Mouse (Mus musculus) erythroid progenitor cell, adult 5-6 weeks (primary cell): Measurements from ENCODE around the gene Bicc1. TPM values are rescaled to one million over a fixed set of nuclear protein-coding genes. Genes with fewer than 3 reads are reported as not detected.

Experiments used
- ATAC-seq: replicated peaks from 2 replicates; pipeline ENCODE4 v1.8.0; 2016; ENCODE audit warnings: moderate number of reproducible peaks, mild to moderate bottlenecking, moderate TSS enrichment, inconsistent platforms; ENCODE audit not compliant: poor library complexity, low FRiP score, severe bottlenecking
- total RNA-seq, 2 experiments: library from RNA; stranded (forward) in 1 of 2; stranded (reverse) in 1 of 2; fragments of 150-400 nt in 1 of 2; fragments of 186-747, 209-891 nt in 1 of 2; gene quantifications; 2 replicates each; pipeline versions ENCODE4 v1.2.3 to v1.2.4; 2015 to 2017; ENCODE audit warnings: low replicate concordance in 2 of 2

The Bicc1 gene
- total RNA-seq (2015; ENCODE audit: low replicate concordance) (not detected in 2 replicates), total RNA-seq (2017; ENCODE audit: low replicate concordance) (not detected in 2 replicates)

DNA sequence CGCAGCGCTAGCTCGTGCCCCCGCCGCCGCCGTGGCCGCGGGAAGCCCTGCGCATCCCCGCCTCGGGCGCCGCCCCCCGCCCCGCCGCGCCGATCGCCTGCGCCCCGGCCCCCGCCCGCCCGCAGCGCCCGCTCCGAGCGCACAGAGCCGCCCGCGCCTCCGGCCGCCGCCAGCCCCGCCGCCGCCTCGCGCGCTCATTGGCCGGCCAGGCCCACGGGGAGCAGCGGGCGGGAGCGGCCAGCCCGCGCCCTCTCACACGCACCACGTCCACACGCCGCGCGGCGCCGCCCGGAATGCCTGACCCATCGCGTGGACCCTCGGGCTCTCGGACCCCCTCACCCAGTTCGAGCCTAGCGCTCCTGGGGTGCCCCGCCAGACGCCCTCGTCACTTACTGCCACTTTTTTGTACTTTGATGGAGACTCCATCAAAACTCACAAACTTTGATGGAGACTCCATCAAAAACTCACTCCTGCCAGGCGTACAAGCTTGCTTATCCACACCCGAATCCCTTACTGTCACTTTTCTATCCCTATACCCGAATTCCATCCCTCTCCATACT lies at the start of gene Bicc1:
TSS of gene Bicc1 (minus strand) at position 25 of the 560 bp plus-strand sequence.
- no peak for ATAC-seq

- ATAC-seq, result no peak
These were observed 42.0 kb upstream of the Bicc1 start for GRCm38 (mm10) chr10:71201512-71201911.

GRCm38 (mm10) chr10:71200964-71201363 lies 41.5 kb upstream of the Bicc1 start:
- ATAC-seq, result no peak

GRCm38 (mm10) chr10:71198676-71199075 lies 39.2 kb upstream of the Bicc1 start:
- no peak for ATAC-seq

DNA sequence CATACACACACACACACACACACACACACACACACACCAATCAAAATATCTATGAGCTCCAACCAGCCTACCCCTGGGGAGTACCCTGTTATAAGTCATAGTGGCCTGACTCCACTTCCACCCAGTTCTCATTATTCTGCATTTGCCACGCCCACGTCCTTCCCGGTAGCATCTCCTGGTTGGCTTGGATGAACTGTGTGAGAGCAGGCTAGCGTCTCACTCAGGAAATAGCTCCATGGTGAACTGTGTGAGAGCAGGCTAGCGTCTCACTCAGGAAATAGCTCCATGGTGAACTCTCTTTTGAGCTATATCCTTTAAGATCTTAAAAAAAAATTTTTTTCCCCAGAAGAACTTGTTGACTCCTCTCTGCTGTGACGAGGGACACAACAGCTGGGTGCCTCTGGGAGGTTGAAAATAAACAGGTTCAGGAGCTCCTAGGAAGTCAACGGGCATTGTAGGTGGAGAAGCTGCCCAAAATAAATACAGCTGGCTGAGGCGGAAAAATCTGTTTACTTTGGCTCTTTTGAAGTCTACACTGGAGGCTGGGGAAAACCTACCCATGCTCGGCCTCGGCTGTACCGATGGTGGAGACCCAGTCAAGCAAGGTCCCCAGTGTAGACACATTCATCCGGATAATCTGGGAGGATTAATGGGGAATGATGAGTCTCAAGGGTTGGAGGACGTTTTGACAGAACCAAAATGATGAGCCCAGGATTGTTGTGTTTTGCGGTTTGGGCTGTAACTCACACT lies 37.7 kb upstream of the Bicc1 start:
- no peak for ATAC-seq

DNA sequence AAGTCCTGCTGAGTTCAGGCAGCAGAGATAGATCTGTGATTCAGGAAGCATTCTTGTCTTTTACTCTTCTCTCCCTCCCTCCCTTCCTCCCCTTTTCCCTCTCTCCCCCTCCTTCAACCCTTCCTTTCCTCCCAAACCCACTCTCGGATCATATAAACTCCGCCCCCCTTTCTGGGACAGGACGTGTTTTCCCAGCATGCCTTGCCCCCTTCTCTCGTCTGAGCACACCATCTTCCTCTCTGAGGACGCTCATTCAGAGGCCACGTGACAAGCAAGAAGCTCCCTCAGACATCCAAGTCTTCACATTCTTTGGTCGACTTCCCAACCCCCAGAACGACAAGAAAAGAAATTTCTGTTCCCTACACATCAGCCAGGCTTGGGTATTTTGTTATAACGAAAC lies 36.0 kb upstream of the Bicc1 start:
- ATAC-seq, result no peak

DNA sequence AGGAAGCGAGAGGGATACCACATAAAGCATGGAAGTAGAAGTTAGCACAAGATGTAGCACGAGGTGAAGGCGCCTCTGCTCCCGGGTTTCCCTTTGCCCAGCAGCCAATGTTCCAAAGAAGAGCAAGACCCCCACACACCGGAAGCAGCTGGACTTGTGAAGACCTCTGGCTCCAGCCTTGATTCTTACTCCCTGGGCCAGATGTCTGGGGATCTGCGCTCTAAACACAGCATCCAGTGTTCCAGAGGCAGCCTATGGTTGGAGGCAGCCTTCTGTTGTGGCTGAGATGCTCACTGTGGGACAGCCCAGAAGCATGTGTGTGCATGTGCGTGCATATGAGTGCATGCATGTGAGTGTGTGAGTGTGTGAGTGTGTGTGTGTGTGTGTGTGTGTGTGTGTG lies 35.2 kb upstream of the Bicc1 start:
- ATAC-seq, result no peak

DNA sequence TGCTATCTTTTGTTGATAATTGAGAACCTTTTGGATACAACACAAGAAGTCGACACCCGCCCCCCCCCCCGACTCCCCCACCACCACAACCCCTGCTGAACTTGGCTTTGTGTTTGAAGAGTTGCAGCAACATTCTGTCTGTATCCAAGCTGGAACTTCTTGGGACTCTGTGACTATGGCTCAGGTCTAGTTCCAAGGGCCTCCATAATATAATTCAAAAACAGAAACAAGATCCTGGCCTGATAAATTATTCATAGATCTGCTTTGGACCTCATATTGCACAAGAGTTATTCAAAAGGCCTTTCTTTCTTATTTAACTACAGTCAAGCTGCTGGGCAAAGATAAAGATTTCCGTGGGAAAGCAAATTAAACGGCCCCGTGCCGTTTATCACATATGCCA lies 33.8 kb upstream of the Bicc1 start:
- no peak for ATAC-seq

GRCm38 (mm10) chr10:71192886-71193285 lies 33.4 kb upstream of the Bicc1 start:
- ATAC-seq, result no peak

GRCm38 (mm10) chr10:71188681-71189080 lies 29.2 kb upstream of the Bicc1 start:
- no peak for ATAC-seq

DNA sequence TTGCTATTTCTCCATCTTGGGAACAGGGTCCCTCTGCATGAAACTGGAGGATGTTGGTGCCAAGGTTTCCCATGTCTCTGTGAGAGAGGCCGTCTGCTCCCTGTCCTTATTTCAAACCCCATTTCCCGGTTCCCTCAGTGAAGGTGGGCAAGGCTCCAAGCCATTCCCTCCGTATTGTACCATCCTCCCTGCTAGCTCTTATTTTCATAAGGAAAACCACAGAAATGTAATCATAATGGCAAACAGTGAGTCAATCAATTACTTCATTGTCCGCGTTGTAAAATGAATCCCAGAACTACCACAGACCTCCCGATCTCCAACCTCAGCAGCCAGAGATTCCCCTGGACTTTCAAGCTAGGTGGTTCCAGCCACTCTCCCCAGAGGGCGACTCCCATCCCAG lies 25.6 kb upstream of the Bicc1 start:
- ATAC-seq, result no peak

DNA sequence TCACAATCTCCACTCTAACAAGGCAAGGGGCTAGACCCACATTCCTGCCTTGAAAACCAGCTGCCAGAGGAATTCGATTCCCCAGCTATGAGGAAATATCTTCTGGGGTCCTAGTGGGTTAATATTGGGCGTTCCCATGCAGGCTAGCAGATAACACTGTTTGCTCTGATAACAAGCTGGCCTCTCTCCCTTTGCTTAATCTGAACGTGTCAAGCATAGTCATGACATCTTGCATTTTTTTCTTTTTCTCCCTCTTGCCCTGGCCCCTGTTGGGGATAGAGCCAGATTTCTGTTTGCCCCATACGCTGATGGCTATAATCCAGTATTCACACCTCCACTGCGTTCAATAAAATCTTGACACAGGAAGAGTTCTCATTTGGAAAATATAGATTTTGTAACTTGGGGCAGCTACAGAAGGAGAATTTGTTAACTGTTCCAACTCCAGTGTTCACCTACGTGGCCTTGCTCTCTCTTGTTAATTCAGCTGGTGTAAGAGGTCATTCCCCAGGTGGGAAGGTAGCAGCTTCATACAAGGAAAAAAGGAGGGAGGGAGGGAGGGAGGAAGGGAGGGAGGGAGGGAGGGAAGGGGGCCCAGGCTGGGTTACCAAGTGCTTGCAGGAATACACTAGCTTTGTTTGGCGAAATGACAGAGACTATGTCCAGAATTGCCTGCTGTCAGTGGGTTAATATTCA lies 24.0 kb upstream of the Bicc1 start:
- ATAC-seq, result no peak

- no peak for ATAC-seq
These were observed 22.4 kb upstream of the Bicc1 start for GRCm38 (mm10) chr10:71181931-71182330.

- ATAC-seq, result no peak
These were observed 21.6 kb upstream of the Bicc1 start for GRCm38 (mm10) chr10:71181091-71181490.

- no peak for ATAC-seq
These were observed 20.6 kb upstream of the Bicc1 start for GRCm38 (mm10) chr10:71180057-71180456.

GRCm38 (mm10) chr10:71177201-71177600 lies 17.7 kb upstream of the Bicc1 start:
- ATAC-seq, result no peak

DNA sequence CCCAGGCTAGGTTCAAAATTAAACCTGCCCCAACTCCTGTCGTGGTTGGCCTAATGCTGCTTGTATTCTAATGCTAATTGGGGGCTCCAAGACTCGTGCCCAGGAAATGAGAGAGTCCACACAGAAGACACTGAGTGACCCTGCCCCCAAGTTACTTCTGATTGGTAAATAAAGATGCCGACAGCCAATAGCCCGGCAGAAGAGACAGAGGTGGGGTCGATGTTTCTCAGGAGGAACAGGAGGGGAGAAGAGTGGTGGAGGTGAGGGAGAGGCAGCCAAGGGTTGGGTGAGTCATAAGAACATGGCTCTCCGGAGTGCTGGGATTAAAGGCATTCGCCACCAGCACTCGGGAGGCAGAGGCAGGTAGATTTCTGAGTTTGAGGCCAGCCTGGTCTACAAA lies 16.8 kb upstream of the Bicc1 start:
- ATAC-seq, result no peak

- ATAC-seq, result no peak
These were observed 15.8 kb upstream of the Bicc1 start for GRCm38 (mm10) chr10:71175280-71175679.

DNA sequence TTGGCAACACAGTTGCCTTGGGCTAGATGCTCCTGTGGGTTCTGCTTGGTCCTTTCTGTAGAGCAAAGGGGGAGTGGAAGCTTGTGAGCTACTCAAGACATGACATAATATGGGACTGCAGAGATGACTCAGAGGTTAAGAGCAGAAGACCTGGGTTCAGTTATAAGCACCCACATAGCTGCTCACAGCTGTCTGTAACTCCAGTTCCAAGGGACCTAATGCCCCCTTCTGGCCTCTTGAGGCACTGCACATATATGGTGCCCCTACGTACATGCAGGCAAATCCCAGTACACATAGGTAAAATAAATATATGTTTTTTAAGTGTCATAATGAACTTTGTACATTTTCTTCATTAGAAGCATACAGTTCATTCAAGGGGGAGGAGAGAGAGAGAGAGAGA lies 11.9 kb upstream of the Bicc1 start:
- ATAC-seq, result no peak

DNA sequence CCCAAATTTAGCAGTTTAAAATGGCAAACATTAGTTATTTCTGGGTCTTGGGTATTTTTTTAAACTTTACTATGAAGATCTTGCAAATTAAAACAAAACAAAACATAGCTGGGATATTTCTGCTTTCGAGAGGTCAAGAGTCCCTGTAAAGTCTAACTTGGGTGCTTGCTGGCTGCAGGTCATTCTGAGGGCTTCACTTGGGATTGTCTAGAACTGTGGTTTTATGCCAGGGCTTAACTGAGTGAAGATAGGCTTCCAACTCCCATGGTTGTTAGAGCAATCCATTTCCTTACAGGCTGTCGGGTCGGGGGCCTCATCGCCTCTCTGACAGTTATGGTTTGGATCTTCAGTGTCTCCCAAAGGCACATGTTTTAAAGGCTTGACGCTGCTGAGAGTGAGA lies 11.3 kb upstream of the Bicc1 start:
- no peak for ATAC-seq

DNA sequence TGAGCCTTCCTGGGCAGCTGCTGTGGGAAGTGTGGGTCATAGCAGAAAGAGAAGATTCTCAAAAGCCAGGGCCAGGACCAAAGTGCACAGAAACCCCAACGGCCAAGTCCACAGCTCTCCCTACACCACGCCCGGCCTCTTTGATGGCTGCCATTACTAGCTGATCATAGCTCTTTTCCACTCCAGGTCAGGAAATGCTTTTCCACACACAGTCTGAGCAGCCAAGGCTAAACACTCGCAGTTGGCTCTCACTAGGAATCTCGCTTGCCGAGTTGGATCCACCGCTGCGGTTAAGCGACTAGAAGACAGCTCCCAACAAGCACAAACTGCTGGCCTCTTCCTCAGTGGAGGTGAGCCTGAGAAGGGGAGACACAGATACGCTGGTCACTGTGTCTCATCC lies 10.3 kb upstream of the Bicc1 start:
- no peak for ATAC-seq
